Mouse (Mus musculus) adrenal gland, postnatal 14 days (tissue): ENCODE results near the gene Sctr. TPM values are rescaled to one million over a fixed set of nuclear protein-coding genes. Genes with fewer than 3 reads are reported as not detected.
A peak's percentile ranks its signal among the peaks of the same experiment; 100 is the strongest.

Source experiments
- DNase-seq: peaks from one replicate; pipeline ENCODE4 v3.0.0; 2021; ENCODE audit warnings: mixed read lengths
- total RNA-seq: library from RNA; stranded (reverse); gene quantifications from 2 replicates; pipeline ENCODE4 v1.2.3, GENCODE M21; 2021

The Sctr gene
- total RNA-seq, 1 experiment from 2014 or later, result 11.2 TPM

DNA sequence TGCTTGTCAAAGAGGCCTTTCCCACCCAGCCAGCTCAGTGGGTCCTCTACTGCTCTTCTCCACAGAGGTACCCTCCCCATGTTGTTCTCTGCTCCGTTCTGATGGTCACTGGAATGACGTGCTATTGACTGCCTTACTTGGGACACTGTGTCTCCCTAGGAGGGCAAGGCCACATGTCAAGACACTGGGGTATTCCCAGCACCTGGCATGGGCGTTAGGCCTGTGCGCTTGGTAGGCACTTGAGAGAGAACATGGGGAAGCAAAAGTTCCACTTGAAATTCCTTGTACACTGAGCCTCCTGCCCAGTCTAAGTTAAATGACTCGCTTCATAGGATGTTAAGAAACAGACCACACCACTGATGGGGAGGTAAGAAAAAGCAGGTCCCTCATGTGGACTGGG lies 62.4 kb downstream of the Sctr start:
- DNase-seq, result no peak

DNA sequence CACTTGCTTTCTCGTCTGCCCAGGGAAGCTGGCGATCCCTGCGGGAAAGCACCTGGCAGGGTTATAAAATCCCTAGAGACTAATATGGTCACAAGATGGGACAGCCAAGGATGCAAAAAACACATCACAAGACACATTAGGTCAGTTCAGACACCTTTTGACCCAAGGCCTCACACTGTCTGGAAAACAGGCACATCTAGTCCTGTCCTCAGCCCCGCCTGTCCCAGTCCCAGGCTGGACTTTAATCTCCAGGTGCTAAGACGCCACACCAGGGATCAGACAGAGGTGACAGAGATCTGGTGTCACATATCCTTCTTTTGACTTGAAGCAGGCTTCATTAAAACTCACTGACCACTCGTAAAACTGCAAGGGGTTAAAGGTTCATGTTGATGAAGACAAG lies 63.5 kb downstream of the Sctr start:
- no peak for DNase-seq

DNA sequence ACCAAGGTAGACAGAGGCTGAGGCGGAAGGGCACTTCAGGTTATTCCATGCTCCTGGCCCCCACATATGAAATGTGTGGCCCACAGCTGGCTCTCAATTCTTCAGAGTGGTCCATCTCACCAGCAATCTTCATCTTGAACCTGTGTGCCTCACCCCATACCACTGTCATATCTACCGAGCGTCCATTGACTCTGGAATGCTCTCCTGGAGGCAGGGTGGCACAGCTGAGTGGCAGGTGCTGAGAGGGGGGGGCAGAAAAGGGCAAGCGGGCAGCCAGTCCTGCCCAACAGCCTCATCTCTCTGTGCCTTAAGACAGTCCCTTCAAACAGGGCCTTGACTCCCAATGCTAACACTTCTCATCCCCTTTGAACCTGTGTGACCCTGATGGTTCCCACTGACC lies 64.4 kb downstream of the Sctr start:
- DNase-seq, result no peak

DNA sequence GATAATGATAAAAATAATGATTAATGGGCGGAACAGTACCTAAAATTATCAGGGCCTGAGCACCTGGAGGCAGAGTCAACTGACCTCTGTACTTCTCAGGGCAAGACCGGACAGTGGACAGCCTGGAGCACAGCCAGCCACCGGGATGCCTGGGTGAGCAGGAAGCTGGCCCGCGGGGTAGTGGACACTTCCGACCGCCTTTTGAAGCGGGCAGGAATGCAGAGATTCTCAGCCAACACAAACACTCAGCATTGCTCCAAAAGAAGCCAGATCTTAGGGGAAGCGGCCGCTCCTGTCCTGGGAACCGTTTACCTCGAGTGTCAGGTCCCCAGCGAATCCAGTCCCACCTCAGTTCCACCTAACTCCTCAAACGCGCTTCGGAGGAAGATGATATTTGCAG lies 66.2 kb downstream of the Sctr start:
- peak; percentile 82 for DNase-seq

DNA sequence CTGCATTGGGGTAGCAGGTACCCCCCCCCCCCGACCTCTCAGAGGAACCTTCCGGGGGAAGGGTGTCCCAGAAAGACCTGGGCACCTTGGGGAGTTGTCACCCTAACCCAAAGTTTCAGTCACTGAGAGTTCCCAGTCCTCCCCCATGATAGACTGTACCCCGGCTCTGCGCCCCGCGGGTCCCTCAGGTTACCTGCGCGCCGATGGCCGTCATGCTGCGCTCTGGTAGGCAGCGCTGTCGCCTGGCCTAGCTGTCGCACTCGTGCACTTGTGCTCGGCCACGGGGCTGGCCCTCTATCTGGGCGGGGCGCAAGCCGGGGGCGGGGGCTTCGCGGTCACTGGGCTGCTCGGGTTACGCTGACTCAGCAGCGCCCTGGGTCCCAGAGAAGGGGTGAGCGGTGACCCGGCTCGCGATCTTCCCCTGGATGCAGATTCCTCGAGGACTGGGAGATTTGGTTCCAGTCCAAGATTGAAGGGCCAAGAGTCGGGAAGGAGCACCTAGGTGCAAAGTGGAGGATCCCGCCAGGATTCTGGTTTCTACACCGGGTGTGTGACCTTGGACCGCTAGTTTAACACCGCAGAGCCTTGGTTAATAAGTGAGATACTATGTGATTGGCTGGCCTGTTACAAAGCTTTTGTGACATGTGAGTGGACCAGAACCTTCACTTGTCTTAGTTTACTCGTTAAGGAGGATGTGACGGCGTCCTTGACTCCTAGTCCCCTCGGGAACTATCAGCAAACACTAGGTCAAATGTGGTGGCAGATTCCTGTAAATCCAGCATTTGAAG lies 67.0 kb downstream of the Sctr start, which contains the start of gene Tmem37:
Gene Tmem37 (minus strand): TSS at position 556 of the 788 bp plus-strand sequence.
- peak; percentile 94 for DNase-seq

DNA sequence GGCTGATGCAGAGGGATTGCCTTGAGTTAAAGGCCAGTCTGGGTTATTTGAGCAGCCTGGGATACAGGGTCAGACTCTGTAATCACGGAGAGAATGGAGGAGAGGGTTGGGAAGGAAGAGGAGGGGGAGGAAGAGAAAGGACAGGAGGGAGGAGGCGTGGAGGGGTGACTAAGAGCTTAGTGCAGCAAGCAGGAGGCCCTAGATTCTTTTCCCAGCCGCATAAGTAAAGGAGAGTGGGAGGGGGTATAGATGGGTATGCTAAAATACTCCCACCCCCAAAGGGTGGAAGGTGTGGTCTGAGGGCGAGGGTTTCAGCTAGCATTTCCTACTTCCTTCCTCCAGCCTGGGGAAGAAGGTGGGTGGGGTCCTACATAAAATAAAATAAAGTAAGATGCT lies 67.6 kb downstream of the Sctr start:
- DNase-seq, result no peak

DNA sequence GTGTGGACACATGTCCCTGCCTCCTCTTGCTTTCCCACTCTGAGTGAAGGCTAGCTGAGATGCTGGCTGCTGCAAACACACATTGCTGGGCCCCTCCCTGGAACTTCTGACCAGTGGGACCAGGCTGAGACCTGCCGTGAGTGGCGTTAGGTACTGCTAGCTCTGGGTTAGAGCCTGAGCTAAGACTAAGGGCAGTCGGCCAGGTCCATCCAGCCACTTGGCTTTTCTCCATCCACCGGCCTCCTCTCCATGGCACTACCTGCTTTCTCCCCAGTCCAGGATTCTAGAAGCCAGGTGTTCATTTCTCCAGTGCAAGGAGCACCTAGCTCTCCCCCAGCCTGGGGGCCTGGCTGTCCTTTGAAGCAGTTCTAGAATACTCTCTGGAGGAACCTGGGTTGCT lies 68.2 kb downstream of the Sctr start:
- DNase-seq, result peak; percentile 35

DNA sequence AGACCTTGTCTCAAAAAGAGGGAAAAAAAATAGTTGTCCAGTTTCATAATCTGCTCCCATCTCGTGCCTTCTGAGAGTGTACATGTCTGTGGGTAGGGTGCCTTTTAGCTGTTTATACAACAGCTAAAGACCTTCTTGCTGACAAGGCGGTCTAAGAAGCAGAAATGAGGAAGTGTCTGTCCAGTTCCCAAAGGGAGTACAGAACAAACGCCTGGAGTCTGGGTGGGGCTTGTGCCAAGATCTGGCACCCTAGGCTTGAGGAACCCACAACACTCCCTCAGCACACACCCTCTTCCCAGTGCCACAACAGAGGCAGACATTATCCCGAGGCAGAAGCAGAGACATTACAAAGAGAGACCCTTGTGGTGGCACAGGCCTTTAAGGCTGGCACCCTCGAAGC lies 68.8 kb downstream of the Sctr start:
- no peak for DNase-seq

DNA sequence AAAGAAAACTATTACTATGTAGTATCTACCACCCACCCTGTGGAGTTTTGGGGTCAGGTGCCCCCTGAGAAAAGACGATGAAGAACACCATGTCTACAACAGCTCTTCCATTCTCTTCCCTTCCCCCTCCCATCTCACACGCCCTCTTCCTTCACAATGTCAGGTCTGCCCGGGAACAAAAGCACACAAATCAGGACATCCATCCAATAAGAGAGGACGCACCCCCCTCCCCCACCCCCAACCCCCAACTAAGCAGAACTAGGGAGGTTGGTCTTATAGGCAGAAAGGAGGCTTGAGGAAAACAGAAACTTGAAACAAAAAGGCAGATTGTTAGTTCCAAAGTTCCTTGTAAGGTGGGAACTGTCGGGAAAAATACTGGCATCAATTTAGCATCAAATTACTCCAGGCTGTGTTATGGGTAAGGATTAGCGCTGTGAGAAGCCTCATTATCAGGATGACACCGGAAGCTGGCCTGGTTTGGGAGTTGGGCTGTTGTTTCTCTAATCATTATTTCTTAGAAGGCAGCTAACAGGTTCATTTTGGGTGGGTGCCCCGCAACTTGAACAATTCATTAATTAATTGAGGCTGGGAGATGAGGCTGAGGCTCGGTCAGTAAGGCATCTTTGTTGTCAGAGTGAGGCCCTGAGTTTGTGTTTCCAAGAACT lies 71.2 kb downstream of the Sctr start:
- no peak for DNase-seq

DNA sequence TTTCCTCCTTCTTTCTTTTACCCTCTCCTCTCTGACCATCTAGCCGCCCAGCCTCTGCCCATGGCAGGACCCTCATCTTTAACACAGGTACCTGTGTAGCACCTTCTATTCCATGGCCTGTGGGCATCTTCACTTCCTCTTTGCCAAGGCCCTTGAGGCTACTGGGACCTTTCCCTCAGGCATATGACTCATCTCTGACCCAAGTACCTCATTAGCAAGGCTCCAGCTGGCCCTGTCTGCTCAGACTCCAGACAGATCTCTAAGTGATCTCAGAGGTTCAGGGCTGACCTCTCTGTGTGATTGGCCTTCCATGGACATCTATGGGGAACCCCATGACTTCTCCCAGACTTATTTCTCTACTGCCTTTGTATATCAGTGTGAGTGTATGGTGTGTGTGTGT lies 73.9 kb downstream of the Sctr start:
- DNase-seq, result peak; percentile 32

DNA sequence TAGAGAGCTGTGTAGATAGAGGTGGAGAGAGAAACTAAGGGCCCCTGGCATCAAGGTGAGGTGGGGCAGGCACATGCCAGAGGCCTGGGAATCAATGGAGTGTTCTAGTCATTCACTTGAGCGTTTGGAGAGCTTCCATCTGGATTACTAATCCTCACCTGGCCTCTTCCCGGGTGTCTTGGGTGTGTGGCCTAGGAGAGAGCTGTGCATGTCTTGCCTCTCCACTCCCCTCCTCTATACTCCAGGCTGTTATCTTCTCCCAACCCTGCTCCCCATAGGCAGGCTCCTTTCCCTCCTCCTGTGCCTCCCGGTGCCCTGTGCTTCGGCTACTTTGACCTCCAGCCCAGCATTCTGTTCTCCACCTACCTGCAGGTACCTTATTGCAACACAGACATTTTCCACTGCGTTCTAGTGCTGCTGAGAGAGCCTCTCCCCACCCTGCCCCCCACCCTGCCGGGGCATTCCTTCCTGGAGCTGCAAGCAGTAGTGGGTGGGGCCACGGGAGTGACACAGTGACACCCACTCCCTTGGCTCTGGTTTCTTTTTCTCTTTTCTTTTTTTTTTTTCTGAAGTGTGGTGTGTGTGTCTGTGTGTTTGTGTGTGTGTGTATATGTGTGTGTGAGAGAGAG lies 76.4 kb downstream of the Sctr start:
- DNase-seq, result no peak

DNA sequence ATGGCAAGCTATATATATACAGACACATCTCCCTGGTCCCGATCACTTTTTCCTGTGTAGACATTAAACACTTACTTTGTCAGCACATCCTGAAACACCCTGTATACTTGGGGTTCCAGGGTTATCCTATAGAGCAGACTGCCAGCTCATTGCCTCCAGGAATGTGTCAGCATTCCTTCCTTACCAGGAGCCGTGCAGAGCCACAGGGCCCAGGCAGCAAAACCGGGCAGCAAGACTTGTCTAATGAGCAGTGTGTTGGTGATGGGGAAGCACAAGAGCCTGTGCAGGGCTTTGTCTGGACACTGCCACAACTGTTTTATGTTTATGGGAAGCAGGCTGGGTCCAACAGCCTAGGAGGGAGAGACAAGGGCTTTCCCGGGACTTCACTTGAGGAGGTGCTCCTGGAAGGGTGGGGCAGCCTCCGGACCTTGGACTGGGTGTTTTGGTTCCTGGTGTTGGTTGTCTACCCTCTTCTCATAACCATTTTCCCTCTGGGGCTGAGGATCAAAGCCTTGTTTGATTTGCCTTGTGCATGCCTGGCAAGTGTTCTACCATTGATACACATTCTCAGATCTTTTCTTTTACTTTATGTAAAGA lies 77.3 kb downstream of the Sctr start:
- no peak for DNase-seq

DNA sequence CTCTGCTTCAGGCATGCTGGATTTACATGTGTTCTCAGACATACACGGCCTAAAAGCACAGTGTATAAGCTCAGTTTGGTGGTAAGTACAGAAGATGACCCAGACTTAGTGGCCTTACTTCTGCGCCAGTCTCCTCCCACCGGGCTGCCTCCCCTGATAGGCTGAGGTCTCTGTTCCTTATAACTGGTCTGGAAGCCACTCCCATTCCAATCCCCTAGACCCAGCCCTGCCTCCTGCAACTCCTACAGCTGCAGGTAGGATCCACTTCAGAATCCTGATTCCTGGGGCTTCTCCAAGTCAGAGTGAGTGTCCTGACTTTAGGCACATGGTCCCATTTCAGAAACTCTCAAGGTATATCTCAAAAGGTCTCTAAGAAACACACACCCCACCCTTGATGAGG lies 79.0 kb downstream of the Sctr start:
- DNase-seq, result no peak

DNA sequence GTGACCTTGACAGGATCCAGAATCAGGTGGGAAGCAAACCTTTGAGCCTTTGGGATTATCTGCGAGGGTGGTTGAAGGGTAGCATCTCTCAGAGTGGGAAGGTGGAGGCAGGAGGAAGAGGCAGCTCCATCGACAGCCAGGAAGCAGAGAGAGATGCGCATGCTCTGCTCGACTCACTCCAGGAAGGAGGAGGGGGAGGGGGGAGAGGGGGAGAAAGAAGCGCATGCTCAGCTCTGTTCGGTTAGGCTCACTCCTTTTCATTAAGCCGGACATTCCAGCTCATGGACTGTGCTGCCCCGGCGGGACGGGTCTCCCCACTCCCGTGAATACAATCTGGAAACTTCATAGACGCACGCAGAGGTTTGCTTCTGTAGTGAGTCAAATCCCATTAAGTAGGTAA lies 80.0 kb downstream of the Sctr start:
- no peak for DNase-seq

DNA sequence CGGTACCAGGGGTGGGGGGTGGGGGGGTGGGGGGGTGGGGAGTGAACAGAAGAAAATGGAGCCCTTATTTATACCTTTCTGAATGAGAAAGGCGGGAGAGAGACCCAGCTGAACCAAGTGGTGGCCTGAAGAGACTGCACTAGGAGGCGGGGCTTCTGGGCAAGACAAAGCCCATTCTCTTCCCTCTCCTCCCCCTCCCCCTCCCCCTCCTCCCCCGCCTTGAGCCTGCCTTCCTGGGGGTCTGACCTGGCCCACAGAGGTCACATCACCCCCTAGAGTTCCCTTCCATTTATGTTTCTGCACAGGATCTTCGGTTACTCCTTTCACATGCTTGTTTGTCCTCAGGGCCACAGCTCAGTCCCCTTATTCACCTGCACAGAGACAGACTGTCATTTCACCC lies 82.5 kb downstream of the Sctr start:
- no peak for DNase-seq

DNA sequence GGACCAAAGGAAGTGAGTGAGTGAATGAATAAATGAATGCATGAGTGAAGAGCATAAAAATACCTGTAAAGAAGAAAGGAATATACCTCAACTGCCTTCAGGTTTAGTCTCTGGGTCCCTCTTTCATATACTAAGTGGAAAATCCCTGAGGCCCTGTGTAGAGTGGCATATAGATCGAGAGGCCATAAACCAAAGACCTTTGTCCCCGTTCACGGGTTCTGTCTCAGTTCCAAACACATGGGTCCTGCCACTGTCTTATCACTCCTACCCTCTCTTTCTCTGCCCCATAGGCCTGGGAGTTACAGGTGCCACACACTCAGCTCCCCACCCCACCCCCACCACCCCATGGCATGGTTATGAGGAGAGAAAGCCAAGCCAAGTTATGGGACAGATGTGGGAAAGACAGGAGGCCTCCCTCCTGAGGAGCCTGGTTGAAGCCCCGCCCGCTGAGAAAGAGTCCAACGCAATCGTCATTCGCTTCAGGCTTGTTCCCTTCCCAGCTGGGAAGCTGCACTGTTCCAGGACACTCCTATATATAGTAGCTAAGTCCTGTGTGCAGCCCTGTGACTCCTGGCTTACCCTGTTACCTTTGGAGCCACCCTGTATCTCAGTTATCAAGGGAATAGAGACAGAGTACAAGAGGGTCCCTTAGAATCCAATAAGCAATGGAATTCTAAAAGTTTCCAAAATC lies 84.3 kb downstream of the Sctr start:
- DNase-seq, result no peak

DNA sequence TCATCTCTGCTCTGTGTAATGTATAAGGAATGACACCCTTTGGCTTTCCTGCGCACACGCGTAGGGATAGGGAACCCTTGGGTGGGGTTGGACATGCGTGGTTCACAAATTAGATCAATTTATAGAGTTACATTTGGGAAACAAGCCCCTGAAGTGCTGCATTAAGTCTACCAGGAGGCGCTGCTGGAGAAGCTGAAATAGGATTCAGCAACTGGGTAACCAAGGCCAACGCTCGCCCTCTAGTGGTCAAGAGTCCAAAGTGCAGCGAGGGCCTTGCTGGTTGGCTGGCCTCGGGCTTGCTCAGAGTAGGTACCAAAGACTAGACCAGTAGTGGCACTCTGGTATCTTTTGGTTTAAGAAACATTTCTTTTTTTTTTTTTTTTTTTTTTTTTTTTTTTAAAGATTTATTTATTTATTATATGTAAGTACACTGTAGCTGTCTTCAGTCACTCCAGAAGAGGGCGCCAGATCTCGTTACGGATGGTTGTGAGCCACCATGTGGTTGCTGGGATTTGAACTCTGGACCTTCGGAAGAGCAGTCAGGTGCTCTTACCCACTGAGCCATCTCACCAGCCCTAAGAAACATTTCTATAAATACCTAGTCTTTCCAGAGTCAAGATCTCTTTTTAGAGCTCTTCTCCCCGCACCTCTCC lies 86.9 kb downstream of the Sctr start:
- peak; percentile 94 for DNase-seq

DNA sequence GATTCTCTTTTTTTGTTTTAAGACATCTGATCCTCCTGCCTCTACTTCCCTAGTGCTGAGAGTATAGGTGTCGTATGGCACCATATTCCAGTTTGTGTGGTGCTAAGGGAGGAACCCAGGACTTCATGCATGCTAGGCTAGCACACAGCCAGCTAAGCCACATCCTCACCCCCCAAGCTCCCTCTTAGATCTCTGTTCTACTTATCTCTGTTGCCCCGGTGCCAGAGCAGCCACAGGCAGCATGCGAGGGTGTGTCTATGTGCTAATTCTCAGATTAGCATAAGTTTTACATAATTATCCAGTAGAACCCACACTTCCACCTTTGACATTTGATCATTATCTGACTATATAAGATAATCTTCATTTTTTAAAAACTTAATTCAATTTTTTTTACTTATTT lies 88.2 kb downstream of the Sctr start:
- no peak for DNase-seq

DNA sequence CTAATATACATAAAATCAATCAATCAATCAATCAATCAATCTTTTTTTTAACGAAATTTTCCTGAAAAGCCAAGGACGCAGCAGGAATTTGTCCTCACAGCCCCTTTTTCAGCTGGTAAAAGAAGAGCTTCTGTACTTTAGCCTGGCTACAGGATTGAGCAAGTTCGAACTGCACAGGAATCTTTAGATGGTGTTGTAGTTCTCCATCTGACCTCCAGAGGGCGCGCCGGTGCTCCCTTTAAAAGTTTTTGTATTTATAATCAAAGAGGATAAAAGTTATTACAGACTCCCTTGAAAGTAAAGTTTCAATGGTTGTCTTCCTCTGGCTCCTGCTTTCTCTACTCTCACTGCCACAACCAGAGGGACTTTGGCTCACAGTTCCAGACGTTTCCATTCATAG lies 91.6 kb downstream of the Sctr start:
- peak; percentile 80 for DNase-seq

DNA sequence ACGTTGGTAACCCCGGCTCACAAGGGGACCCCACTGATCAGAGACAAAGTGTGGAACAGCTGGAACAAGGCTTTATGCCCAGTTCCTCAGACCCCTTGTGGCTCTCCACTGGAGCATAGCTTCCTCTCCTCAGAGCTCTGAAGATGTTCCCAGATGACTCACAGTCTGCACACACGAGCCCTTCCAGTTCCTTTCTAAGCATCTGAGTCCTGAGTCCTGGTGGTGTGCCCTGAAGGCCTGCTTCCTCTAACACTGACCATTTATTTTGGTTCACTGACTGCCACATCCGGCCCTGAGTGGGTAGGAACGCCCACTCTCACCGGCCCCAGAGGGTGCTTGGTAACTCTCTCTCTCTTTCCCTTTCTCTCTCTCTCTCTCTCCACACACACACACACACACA lies 92.8 kb downstream of the Sctr start:
- peak; percentile 24 for DNase-seq

DNA sequence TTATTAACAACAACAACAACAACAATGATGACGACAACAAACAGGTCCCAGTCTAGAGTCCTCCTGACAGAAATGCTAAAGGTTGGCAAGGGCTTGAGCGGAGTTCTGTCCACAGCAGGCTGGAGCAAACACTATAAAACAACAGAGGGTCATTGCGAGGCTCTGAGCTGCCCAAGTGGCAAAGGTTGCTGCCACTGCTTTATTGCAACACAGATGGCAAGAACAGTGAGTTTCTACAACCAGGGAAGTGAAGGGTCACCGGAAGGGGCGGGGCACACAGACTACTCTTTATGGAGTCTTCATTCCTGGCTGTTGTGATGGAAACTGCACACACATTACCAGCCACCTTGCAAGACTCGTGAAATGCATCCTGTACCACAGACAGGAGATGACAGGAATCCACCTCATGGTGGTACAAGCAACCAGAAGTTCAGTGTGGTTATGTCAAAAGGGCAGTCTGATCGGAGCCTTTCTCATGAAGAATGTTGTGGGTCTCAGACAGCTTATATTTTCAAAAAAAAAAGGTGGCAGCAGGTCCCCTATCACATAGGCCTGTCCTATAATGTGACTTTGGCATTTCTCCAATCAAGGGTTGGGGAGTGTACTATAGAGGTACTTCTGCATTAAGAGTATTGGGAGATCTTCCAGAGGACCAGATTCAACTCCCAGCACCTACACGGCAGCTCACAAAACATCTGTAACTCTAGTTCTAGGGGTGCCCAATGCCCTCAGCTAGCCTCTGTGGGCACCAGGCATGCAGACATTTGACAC lies 93.9 kb downstream of the Sctr start:
- DNase-seq, result peak; percentile 55
